Mouse (Mus musculus): ENCODE measurements around the gene Chkb.

GRCm38 (mm10) chr15:89431806-89432205, 2.1 kb upstream of the Chkb start:
- TF ChIP-seq CTCF (IDR thresholded peaks at IDR 0.05; ENCODE audit: borderline replicate concordance, insufficient read depth, low read depth, low read length) = no peak
- TF ChIP-seq POLR2A (IDR thresholded peaks at IDR 0.05; ENCODE audit: borderline replicate concordance, insufficient read depth, low read length) = no peak

Data from cerebellum, adult 2 months (tissue).